Mouse (Mus musculus) left cerebral cortex, postnatal 14 days (tissue): Measurements from ENCODE around the gene Ddc. TPM values are rescaled to one million over a fixed set of nuclear protein-coding genes. Genes with fewer than 3 reads are reported as not detected.

Experiments used
- DNase-seq, 2 experiments: peaks; one replicate each; pipeline ENCODE4 v3.0.0; 2021 to 2022; ENCODE audit warnings: low spot score in 2 of 2, mixed read lengths in 1 of 2
- intact Hi-C: fragments of 180-260 bp; cut with DNase I; formaldehyde crosslinking; loops from one replicate; pipeline ENCODE4 v1.15.1; 2025
- long read RNA-seq, 2 experiments: library from polyadenylated mRNA; stranded (forward); transcript quantifications; one replicate each; pipeline ENCODE4 v2.0.0; 2021
- total RNA-seq, 2 experiments: library from RNA; stranded (reverse); gene quantifications; 2 replicates each; pipeline ENCODE4 v1.2.3; 2021

Ddc gene
- 1 to 10 TPM; 5.1 to 5.4 TPM for total RNA-seq
- long read RNA-seq, experiment 1, partial matches to known transcripts = 4 of 5 reads
- long read RNA-seq, experiment 1, other reads (novel, unspliced or antisense) = 1 of 5 reads
- long read RNA-seq, experiment 2, partial matches to known transcripts = 1 of 2 reads
- long read RNA-seq, experiment 2, other reads (novel, unspliced or antisense) = 0 of 2 reads

GRCm38 (mm10) chr11:11897645-11898357, at the start of gene Ddc:
Gene Ddc (minus strand): TSS chr11:11898144.
- intact Hi-C loops = no loop called here
- no peak for DNase-seq

GRCm38 (mm10) chr11:11945766-11946165, 47.8 kb upstream of the Ddc start:
- DNase-seq = no peak
- intact Hi-C loops = no loop called here

GRCm38 (mm10) chr11:11944814-11945213, 46.9 kb upstream of the Ddc start:
- no peak for DNase-seq
- intact Hi-C loops = no loop called here

GRCm38 (mm10) chr11:11944082-11944349, 46.1 kb upstream of the Ddc start:
- intact Hi-C loops = no loop called here
- no peak for DNase-seq

- intact Hi-C loops = no loop called here
- DNase-seq = no peak
Observed at GRCm38 (mm10) chr11:11943240-11944081, 45.5 kb upstream of the Ddc start.

- no peak for DNase-seq
- intact Hi-C loops = no loop called here
Observed at GRCm38 (mm10) chr11:11942320-11943217, 44.6 kb upstream of the Ddc start.

- intact Hi-C loops = no loop called here
- DNase-seq = no peak
Observed at GRCm38 (mm10) chr11:11940833-11941681, 43.1 kb upstream of the Ddc start.

GRCm38 (mm10) chr11:11939611-11940010, 41.7 kb upstream of the Ddc start:
- intact Hi-C loops = no loop called here
- DNase-seq = no peak

GRCm38 (mm10) chr11:11938591-11938990, 40.6 kb upstream of the Ddc start:
- no peak for DNase-seq
- intact Hi-C loops = no loop called here

GRCm38 (mm10) chr11:11937340-11938030, 39.5 kb upstream of the Ddc start:
- intact Hi-C loops = no loop called here
- DNase-seq = no peak

GRCm38 (mm10) chr11:11934808-11935207, 36.9 kb upstream of the Ddc start:
- no peak for DNase-seq
- intact Hi-C loops = no loop called here

GRCm38 (mm10) chr11:11932102-11932789, 34.3 kb upstream of the Ddc start:
- intact Hi-C loops = no loop called here
- DNase-seq = peak in 1 of 2 experiments; percentile 10

GRCm38 (mm10) chr11:11931688-11932087, 33.7 kb upstream of the Ddc start:
- intact Hi-C loops = no loop called here
- DNase-seq = no peak

GRCm38 (mm10) chr11:11930527-11930926, 32.6 kb upstream of the Ddc start:
- DNase-seq = no peak
- intact Hi-C loops = no loop called here

GRCm38 (mm10) chr11:11929059-11929458, 31.1 kb upstream of the Ddc start:
- no peak for DNase-seq
- intact Hi-C loops = no loop called here

- intact Hi-C loops = no loop called here
- DNase-seq = no peak
Observed at GRCm38 (mm10) chr11:11928586-11928985, 30.6 kb upstream of the Ddc start.

GRCm38 (mm10) chr11:11923900-11924299, 26.0 kb upstream of the Ddc start:
- DNase-seq = no peak
- intact Hi-C loops = no loop called here

GRCm38 (mm10) chr11:11923345-11923744, 25.4 kb upstream of the Ddc start:
- DNase-seq = no peak
- intact Hi-C loops = no loop called here
